Mouse (Mus musculus) G1E (cell line): ENCODE data around the gene Lamc1.

Source experiments
- CTCF ChIP-seq: IDR thresholded peaks from 2 replicates; pipeline ENCODE4 v1.5.1; 2012; ENCODE audit warnings: low read depth, low read length, inconsistent platforms, mixed read lengths
- POLR2AphosphoS5 ChIP-seq: IDR thresholded peaks from 2 replicates; pipeline ENCODE4 v1.6.1; 2012; ENCODE audit warnings: low read depth, low read length, inconsistent platforms; ENCODE audit not compliant: insufficient replicate concordance

GRCm38 (mm10) chr1:153231681-153232080, 100.9 kb downstream of the Lamc1 start:
- TF ChIP-seq CTCF (no peak), POLR2AphosphoS5 (no peak)
